Mouse (Mus musculus) cerebellum, postnatal 36 days (tissue): ENCODE results near the gene Klc2.
A peak's percentile ranks its signal among the peaks of the same experiment; 100 is the strongest.
"Not testable (repeated sequence)": the region's sequence is repeated elsewhere in the genome, so short reads cannot be mapped to it uniquely, and the experiment has no call there.

Experiments
- DNase-seq, 2 experiments: peaks; one replicate each; pipeline ENCODE4 v3.0.0; 2021 to 2022; ENCODE audit warnings: mixed read lengths in 2 of 2

Gene Klc2

GRCm38 (mm10) chr19:5118384-5118698 is at the start of gene Klc2:
Gene Klc2 (minus strand): TSS chr19:5118560.
- DNase-seq, result no peak

- no peak for DNase-seq
These were observed 49.1 kb upstream of the Klc2 start for GRCm38 (mm10) chr19:5167477-5167876.

GRCm38 (mm10) chr19:5164380-5164779 is 46.0 kb upstream of the Klc2 start:
- no peak for DNase-seq

GRCm38 (mm10) chr19:5161913-5162312 is 43.6 kb upstream of the Klc2 start:
- DNase-seq, result no peak

GRCm38 (mm10) chr19:5152261-5152660 is 33.9 kb upstream of the Klc2 start:
- DNase-seq, result no peak

GRCm38 (mm10) chr19:5151741-5152140 is 33.4 kb upstream of the Klc2 start:
- peak in 1 of 2 experiments; percentile 29 for DNase-seq

- DNase-seq, result peak; percentile 83 to 91
These were observed 33.0 kb upstream of the Klc2 start for GRCm38 (mm10) chr19:5151331-5151730.

GRCm38 (mm10) chr19:5150358-5150757 is 32.0 kb upstream of the Klc2 start:
- DNase-seq, result peak; percentile 36 to 58

GRCm38 (mm10) chr19:5149041-5149440 is 30.7 kb upstream of the Klc2 start:
- DNase-seq, result not testable (repeated sequence)

GRCm38 (mm10) chr19:5139640-5140039 is 21.3 kb upstream of the Klc2 start:
- DNase-seq, result peak; percentile 81 to 89

- no peak for DNase-seq
These were observed 12.9 kb upstream of the Klc2 start for GRCm38 (mm10) chr19:5131237-5131636.

- no peak for DNase-seq
These were observed 11.4 kb upstream of the Klc2 start for GRCm38 (mm10) chr19:5129770-5130169.

- peak; percentile 53 to 63 for DNase-seq
These were observed 5.8 kb upstream of the Klc2 start for GRCm38 (mm10) chr19:5124055-5124614.

- DNase-seq, result no peak
These were observed 4.9 kb upstream of the Klc2 start for GRCm38 (mm10) chr19:5123241-5123640.

- DNase-seq, result no peak
These were observed 4.1 kb upstream of the Klc2 start for GRCm38 (mm10) chr19:5122492-5122891.

- DNase-seq, result peak; percentile 93 to 94
These were observed 621 bp downstream of the Klc2 start for GRCm38 (mm10) chr19:5117494-5118383.

- DNase-seq, result peak in 1 of 2 experiments; percentile 32
These were observed 4.6 kb downstream of the Klc2 start for GRCm38 (mm10) chr19:5113783-5114182.

GRCm38 (mm10) chr19:5109659-5110453 is 8.5 kb downstream of the Klc2 start:
- DNase-seq, result peak in 1 of 2 experiments; percentile 66

GRCm38 (mm10) chr19:5108702-5109101 is 9.7 kb downstream of the Klc2 start:
- DNase-seq, result no peak

GRCm38 (mm10) chr19:5108271-5108575 is 10.1 kb downstream of the Klc2 start:
- no peak for DNase-seq

- DNase-seq, result no peak
These were observed 10.6 kb downstream of the Klc2 start for GRCm38 (mm10) chr19:5107556-5108270.

GRCm38 (mm10) chr19:5106731-5107191 is 11.6 kb downstream of the Klc2 start, which contains the start of gene Rab1b:
Gene Rab1b (minus strand): TSS chr19:5107072.
- DNase-seq, result peak; percentile 99

GRCm38 (mm10) chr19:5106074-5106473 is 12.3 kb downstream of the Klc2 start:
- DNase-seq, result no peak
